Mouse (Mus musculus) forebrain, embryonic 13.5 days (tissue): ENCODE data around the gene Rnf216. TPM values are rescaled to one million over a fixed set of nuclear protein-coding genes. Genes with fewer than 3 reads are reported as not detected.

Experiments
- ATAC-seq: fragments of 200-750 bp; cut with Nextera tagmentation; 2 replicates; pipeline ENCODE4 v1.8.0; 2017
- H3K27ac ChIP-seq: fragments of 300-500 bp; sonication (generic); 2 replicates; pipeline ENCODE4 v1.5.1; 2015; ENCODE audit warnings: inconsistent platforms, mild to moderate bottlenecking, moderate library complexity
- H3K27me3 ChIP-seq: fragments of 300-500 bp; sonication (generic); 2 replicates; pipeline ENCODE4 v1.6.1; 2015; ENCODE audit warnings: mild to moderate bottlenecking, inconsistent platforms
- H3K36me3 ChIP-seq: fragments of 300-500 bp; sonication (generic); 2 replicates; pipeline ENCODE4 v1.6.1; 2015; ENCODE audit warnings: mild to moderate bottlenecking, inconsistent platforms; ENCODE audit not compliant: poor library complexity, severe bottlenecking
- H3K4me1 ChIP-seq: fragments of 300-500 bp; sonication (generic); 2 replicates; pipeline ENCODE4 v1.6.1; 2015; ENCODE audit warnings: inconsistent platforms
- H3K4me2 ChIP-seq: fragments of 300-500 bp; sonication (generic); 2 replicates; pipeline ENCODE4 v1.6.1; 2015; ENCODE audit warnings: inconsistent platforms, mild to moderate bottlenecking, moderate library complexity
- H3K4me3 ChIP-seq: fragments of 300-500 bp; sonication (generic); 2 replicates; pipeline ENCODE4 v1.5.1; 2015; ENCODE audit warnings: mild to moderate bottlenecking, inconsistent platforms
- H3K9ac ChIP-seq: fragments of 300-500 bp; sonication (generic); 2 replicates; pipeline ENCODE4 v1.6.1; 2015; ENCODE audit warnings: mild to moderate bottlenecking, inconsistent platforms
- H3K9me3 ChIP-seq: fragments of 300-500 bp; sonication (generic); replicated peaks from 2 replicates; pipeline ENCODE4 v1.6.1; 2016; ENCODE audit warnings: inconsistent platforms
- WGBS: fragments of 180-500 bp; shearing (Covaris S2); methylation state at CpG from one replicate; pipeline ENCODE4 v1.1.7; 2015; 5-methylcytosine and 5-hydroxymethylcytosine counted together
- polyA plus RNA-seq: library from polyadenylated mRNA; unstranded; fragments of >200 nt; fragmentation: Nextera tagmentation; extraction: Ambion mirVana; gene quantifications from 2 replicates; pipeline ENCODE4 v1.2.1, GENCODE M21; 2015

Gene Rnf216
- polyA plus RNA-seq, 1 experiment from 2014 or later = 36.7 TPM

DNA sequence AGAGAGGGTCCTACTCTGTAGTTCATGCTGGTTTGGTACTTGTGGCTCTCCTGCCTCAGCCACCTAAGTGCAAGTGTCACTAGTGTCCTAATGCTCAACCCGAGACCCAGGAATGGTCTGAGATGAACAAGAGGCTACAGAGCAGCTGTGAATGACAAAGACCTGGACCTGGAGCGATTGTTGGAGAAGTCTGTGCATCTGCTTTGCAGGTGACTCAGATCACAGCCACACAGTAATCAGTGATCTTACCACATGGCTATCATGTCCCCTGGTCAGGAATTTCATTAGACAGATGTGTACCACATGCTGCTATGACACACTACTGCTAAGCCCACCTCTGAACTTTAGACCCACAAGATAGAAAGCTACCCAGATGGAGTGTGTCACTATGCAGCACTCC, 118.0 kb downstream of the Rnf216 start:
- H3K9ac ChIP-seq = no peak overlapping the region
- H3K4me1 ChIP-seq = no peaks in the 10 kb centered on the region
- WGBS = 86% methylated on average over 2 of the region's 2 CpGs
- no peak for ATAC-seq
- H3K27ac ChIP-seq = no peak overlapping the region
- H3K27me3 ChIP-seq = no peaks in the 10 kb centered on the region
- no peak overlapping the region for H3K4me3 ChIP-seq
- no peaks in the 10 kb centered on the region for H3K9me3 ChIP-seq
- H3K4me2 ChIP-seq = no peak overlapping the region
- peaks cover 51% of the 10 kb centered on the region for H3K36me3 ChIP-seq

DNA sequence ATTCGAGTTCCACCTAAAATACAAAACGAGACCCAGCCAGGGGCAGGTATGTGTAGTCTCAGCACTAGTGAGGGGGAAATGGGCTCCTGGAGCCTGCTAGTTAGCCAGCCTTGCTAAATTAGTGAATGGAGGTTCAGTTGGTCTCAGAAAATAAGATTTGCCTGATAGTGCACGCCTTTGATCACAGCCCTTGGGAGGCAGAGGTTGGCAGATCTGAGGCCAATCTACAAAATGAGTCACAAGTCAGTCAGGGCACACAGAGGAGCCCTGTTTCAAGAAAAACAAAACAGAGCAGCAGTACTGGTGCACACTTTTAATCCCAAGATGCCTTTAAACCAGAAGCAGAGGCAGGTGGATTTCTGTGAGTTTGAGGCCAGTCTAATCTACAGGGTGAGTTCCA, 123.6 kb downstream of the Rnf216 start:
- Histone ChIP-seq H3K27ac (no peak overlapping the region), H3K27me3 (no peaks in the 10 kb centered on the region), H3K36me3 (peaks cover 44% of the 10 kb centered on the region), H3K4me3 (no peak overlapping the region), H3K4me2 (no peak overlapping the region), H3K9me3 (peaks cover 7% of the 10 kb centered on the region; the same call in 1 of the 2 replicates), H3K9ac (no peak overlapping the region), H3K4me1 (no peaks in the 10 kb centered on the region)
- WGBS = 85% methylated on average over 3 of the region's 3 CpGs
- no peak for ATAC-seq

DNA sequence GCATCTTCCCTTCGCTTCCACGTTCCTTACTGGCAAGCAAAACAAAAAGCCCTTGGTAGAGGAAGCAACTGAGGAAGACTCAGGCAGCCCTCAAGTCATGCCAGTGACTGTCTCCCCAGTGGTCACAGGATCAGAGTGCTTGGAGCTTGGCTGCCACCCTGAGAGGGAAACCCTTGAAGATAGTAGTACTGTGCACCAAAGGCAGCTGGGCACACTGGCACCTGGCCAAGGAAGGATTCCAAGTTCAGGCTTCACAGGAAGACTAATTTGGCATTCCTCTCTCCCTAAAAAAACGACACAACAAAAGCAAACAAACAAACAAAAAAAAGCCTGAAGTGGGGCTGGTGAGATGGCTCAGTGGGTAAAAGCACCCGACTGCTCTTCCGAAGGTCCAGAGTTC, 124.3 kb downstream of the Rnf216 start:
- ATAC-seq = no peak
- Histone ChIP-seq H3K4me3 (no peak overlapping the region), H3K9me3 (peaks cover 7% of the 10 kb centered on the region; the same call in 1 of the 2 replicates), H3K4me2 (no peak overlapping the region), H3K4me1 (no peaks in the 10 kb centered on the region), H3K27me3 (no peaks in the 10 kb centered on the region), H3K9ac (no peak overlapping the region), H3K27ac (0 out of 2 replicates have a peak overlapping the region, but pooled peaks have one; percentile 3), H3K36me3 (peaks cover 38% of the 10 kb centered on the region)
- 81% methylated on average over 5 of the region's 5 CpGs for WGBS

DNA sequence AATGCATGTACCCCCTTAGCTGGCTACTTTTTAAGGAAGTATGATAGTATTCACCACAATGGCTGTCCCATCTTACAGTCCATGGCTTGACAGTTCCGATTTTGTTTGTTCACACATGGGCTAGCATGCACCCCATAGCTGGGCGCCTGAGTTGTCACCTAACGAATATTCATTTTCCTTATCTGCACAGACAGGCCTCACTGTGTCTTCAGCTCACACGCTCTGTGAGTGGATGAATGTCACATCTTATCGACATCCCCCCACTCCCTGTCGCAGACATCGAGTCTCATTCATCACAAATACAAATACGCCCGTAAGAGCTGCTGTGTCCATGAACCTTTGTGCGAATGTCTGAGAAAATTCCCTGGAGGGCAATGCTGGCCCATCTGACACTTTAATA, 128.5 kb downstream of the Rnf216 start:
- no peak overlapping the region for H3K4me2 ChIP-seq
- H3K36me3 ChIP-seq = no peaks in the 10 kb centered on the region
- peaks cover 7% of the 10 kb centered on the region; the same call in 1 of the 2 replicates for H3K9me3 ChIP-seq
- no peak overlapping the region for H3K4me3 ChIP-seq
- no peak for ATAC-seq
- no peaks in the 10 kb centered on the region for H3K4me1 ChIP-seq
- 94% methylated on average over 10 of the region's 10 CpGs for WGBS
- no peak overlapping the region for H3K9ac ChIP-seq
- H3K27ac ChIP-seq = no peak overlapping the region
- no peaks in the 10 kb centered on the region for H3K27me3 ChIP-seq

DNA sequence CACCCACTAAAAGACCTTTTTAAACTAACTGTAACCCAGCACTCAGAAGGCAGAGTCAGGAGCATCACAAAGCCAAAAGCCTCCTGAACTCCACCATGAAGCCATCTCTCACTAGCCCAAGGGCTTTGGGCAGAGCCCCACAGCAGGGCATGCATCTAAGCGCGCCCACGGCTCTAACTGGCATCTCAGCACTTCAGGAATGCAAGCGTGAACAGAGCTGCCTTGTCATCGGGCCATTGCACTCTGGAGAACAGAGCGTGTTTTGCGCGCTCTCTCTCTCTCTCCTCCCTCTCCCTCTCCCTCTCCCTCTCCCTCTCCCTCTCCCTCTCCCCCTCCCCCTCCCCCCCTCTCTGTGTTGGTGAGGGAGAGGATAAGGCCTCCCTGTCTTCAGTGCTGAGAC, 129.6 kb downstream of the Rnf216 start:
- Histone ChIP-seq H3K4me2 (no peak overlapping the region), H3K9ac (no peak overlapping the region), H3K9me3 (peaks cover 7% of the 10 kb centered on the region; the same call in 1 of the 2 replicates), H3K4me1 (no peaks in the 10 kb centered on the region), H3K27me3 (no peaks in the 10 kb centered on the region), H3K36me3 (no peaks in the 10 kb centered on the region), H3K4me3 (no peak overlapping the region), H3K27ac (no peak overlapping the region)
- 72% methylated on average over 8 of the region's 8 CpGs for WGBS
- ATAC-seq = no peak

DNA sequence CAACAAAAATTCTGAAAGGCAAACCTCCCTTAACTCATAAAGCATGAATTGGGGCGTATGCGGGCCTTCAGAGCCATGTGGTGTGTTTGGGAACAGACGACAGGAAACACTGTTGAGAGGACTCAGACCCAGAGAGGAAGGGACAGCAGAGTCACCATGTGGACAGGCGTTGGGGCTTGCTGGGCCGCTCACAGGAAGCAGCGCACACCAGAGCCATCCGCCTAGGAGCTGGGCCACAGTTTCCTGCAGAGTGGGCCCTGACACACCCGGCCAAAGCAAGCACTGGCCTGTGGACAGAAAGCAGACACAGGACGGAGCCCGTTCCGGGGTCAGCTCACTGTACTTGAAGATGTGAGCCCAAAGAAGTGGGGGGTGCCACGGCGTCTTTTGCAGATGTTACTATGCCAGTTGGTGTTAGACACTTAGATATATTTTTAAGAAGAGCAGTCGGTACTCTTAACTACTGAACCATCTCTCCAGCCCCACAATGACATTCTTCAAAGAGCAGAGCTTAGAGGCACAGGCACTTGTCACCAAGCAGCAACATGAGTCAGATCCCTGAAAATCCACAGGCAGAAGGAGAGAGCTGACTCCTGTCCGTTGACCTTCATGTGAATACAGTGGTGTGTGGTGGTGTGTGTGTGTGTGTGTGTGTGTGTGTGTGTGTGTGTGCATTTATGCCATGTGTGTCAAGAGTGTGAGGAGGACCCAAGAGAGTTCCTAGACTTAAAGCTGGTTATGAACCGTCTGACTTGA, 130.6 kb downstream of the Rnf216 start:
- Histone ChIP-seq H3K9me3 (0 out of 2 replicates have a peak, but pooled peaks cover under 1% of the 10 kb centered on the region), H3K36me3 (no peaks in the 10 kb centered on the region), H3K27ac (no peak overlapping the region), H3K4me3 (no peak overlapping the region), H3K4me1 (no peaks in the 10 kb centered on the region), H3K4me2 (no peak overlapping the region), H3K27me3 (no peaks in the 10 kb centered on the region), H3K9ac (no peak overlapping the region)
- ATAC-seq = no peak
- 88% methylated on average over 16 of the region's 16 CpGs for WGBS

DNA sequence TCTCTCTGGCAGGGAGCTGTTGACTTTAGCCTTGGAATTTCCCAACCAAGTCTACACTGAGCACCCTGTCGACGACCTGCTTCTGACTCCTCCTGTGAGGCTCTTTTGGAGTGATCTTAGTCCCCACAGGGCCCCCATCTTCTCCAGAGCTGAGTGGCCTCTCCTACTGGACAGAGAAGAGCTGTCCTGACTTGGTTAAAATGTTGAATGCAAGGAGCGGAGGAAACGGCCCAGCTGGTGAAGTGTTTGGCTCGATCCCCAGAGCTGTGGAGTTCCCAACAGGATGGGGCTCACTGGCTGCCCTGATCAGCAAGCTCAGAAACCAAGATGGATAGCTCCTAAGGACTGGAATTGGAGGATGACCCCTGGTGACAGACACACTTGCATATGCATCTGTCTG, 136.3 kb downstream of the Rnf216 start:
- H3K9me3 ChIP-seq = no peaks in the 10 kb centered on the region
- no peak for ATAC-seq
- H3K27me3 ChIP-seq = no peaks in the 10 kb centered on the region
- H3K4me2 ChIP-seq = no peak overlapping the region
- 65% methylated on average over 5 of the region's 5 CpGs for WGBS
- peaks cover 18% of the 10 kb centered on the region for H3K4me1 ChIP-seq
- H3K27ac ChIP-seq = 0 out of 2 replicates have a peak overlapping the region, but pooled peaks have one; percentile 0
- no peak overlapping the region for H3K4me3 ChIP-seq
- H3K36me3 ChIP-seq = peaks cover 28% of the 10 kb centered on the region
- H3K9ac ChIP-seq = no peak overlapping the region

DNA sequence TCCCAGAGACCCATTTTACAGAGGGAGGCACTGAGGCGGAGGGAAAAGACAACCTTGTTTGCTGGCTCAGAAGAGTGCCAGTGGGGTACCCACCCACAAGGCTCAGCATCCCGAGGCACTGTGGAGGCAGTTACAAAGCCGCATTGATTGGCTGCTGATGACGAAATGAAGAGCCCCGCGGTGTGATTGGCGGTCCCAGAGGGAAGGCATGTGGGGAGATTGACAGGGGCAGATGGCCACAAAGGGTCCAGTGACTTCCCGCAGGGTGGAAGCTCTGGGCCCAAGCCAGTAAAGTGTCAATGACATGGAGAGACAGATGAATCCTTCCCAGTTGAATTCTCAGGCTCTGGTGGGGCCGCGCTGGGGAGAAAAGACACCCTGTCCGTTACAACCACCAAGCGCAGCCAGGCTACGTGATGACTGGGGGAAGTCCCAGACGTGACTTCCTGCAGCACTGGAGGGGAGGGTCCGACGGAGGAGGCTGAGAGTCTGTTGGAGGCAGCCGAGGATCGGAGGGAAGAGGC, 138.1 kb downstream of the Rnf216 start:
- Histone ChIP-seq H3K27ac (peak overlapping the region; percentile 87), H3K9me3 (no peaks in the 10 kb centered on the region), H3K4me3 (peak overlapping the region; percentile 18), H3K36me3 (peaks cover 46% of the 10 kb centered on the region), H3K4me1 (peaks cover 18% of the 10 kb centered on the region), H3K9ac (peak overlapping the region; percentile 45), H3K4me2 (peak overlapping the region; percentile 47), H3K27me3 (no peaks in the 10 kb centered on the region)
- peak; percentile 92 for ATAC-seq
- 15% methylated on average over 18 of the region's 18 CpGs for WGBS

DNA sequence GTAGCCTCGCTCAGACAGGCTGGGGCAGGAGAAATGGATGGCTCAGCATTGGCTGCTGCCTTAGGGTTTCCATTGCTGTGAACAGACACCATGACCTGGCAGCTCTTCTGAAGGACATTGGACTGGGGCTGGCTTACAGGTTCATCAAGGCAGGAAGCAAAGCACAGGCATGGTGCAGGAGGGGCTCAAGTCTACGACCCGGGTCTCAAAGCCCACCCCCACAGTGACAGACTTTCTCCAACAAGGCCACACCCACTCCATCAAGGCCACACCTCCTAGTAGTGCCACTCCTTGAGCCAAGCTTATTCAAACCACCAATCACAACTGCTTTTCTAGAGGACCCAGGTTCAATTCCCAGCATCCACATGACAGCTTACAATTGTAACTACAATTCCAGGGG, 138.8 kb downstream of the Rnf216 start:
- peak overlapping the region; percentile 87 for H3K27ac ChIP-seq
- no peak overlapping the region for H3K4me3 ChIP-seq
- ATAC-seq = 0 out of 2 replicates have a peak, but pooled peaks have one; percentile 23
- H3K4me1 ChIP-seq = peaks cover 18% of the 10 kb centered on the region
- peaks cover 53% of the 10 kb centered on the region for H3K36me3 ChIP-seq
- H3K9me3 ChIP-seq = no peaks in the 10 kb centered on the region
- H3K27me3 ChIP-seq = no peaks in the 10 kb centered on the region
- H3K4me2 ChIP-seq = peak overlapping the region; percentile 47; the same call in 1 of the 2 replicates
- 58% methylated on average over 3 of the region's 3 CpGs for WGBS
- no peak overlapping the region for H3K9ac ChIP-seq

DNA sequence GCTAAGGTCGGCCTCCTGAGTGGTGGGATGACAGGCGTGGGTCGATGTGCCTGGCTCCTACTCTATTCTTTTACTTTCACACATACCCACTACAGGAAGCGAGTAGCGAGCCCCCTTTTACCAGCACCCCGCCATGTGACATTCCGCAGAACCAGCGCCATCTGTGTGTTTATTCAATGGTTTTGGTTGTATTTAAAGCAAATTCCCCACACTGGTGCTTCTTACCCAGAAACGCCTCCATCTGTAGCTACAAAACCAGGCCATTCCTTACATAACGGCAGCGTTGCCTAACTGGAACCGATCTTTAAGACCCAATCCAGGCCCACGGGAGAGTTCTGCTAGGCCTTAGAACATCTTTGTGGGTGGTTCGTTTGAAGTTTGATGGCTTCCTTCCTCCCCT, 144.4 kb downstream of the Rnf216 start:
- 83% methylated on average over 14 of the region's 14 CpGs for WGBS
- Histone ChIP-seq H3K36me3 (peaks cover 73% of the 10 kb centered on the region), H3K27me3 (no peaks in the 10 kb centered on the region), H3K27ac (no peak overlapping the region; the same call in 1 of the 2 replicates), H3K4me3 (no peak overlapping the region), H3K9me3 (no peaks in the 10 kb centered on the region), H3K4me1 (peaks cover 44% of the 10 kb centered on the region), H3K9ac (no peak overlapping the region), H3K4me2 (no peak overlapping the region; the same call in 1 of the 2 replicates)
- no peak for ATAC-seq

DNA sequence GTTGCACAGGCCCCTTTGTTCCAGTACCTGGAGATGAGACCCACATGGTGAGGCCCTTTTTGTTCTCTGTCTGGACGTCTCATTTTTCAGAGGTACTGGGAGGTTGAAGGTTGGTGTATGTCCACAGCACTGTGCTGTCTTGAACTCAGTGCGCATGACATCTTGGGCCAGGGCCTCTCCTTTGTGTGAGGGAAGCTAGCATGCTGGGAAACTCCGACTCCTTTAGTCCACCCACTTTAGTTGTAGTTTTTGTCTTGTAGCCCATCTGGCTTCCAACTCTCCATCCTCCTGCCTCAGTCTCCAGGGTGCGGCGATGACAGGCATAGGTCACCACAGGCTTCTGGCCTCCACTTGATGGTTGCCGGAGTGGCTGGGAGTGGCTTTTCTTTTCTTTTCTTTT, 148.1 kb downstream of the Rnf216 start:
- peaks cover 56% of the 10 kb centered on the region for H3K4me1 ChIP-seq
- 49% methylated on average over 6 of the region's 6 CpGs for WGBS

DNA sequence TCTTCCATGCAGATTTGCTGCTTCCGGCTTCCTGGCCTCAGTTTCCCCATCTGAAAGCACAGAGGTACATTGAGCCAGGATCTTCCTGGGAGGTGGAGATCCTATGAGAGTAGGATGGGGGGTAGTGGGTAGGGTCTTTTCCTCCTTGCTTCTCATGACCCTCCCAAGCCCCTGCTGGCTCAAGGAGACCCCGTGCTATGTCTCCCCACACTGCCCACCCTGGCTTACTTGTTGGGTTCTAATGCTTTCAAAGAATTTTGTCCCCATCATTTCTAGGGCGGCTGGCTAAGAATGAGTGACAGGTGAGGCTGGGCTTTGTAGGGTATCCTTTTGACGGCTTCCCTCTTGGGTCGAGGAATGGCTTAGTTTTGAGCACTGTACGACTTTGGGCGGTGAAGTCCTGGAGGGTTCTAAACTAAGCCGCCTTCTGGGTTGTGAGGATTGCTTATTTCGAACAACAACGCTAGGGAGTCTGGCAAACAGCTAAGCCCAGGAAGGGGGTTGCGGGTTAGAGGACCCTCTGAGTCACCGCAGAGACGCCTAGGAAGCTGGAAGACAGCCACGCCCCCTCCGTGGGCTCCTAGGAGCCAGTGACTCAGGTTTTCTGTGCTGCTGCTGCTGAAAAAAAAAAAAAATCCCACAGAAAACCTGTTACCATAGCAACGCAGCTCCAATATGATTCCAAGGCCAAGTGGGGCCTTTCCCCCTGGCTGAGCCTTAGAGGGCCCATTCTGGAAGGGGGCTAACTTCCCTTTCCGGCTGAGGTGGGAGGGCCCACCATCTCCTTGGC, 148.9 kb downstream of the Rnf216 start:
- 19% methylated on average over 17 of the region's 17 CpGs for WGBS
- peak overlapping the region; percentile 97 for H3K4me3 ChIP-seq
- peak overlapping the region; percentile 99 for H3K4me2 ChIP-seq
- peaks cover 28% of the 10 kb centered on the region for H3K36me3 ChIP-seq
- H3K27ac ChIP-seq = peak overlapping the region; percentile 98
- ATAC-seq = no peak
- H3K4me1 ChIP-seq = peaks cover 59% of the 10 kb centered on the region
- no peaks in the 10 kb centered on the region for H3K9me3 ChIP-seq
- H3K27me3 ChIP-seq = no peaks in the 10 kb centered on the region
- peak overlapping the region; percentile 99 for H3K9ac ChIP-seq

More for the DNA sequence above, 148.1 kb downstream of the Rnf216 start:
- Histone ChIP-seq H3K27me3 (no peaks in the 10 kb centered on the region), H3K9me3 (no peaks in the 10 kb centered on the region), H3K4me3 (peak overlapping the region; percentile 97), H3K36me3 (peaks cover 35% of the 10 kb centered on the region), H3K4me2 (peak overlapping the region; percentile 99), H3K27ac (peak overlapping the region; percentile 98), H3K9ac (peak overlapping the region; percentile 99)
- ATAC-seq = no peak
